Mouse (Mus musculus) MEL (cell line): Measurements from ENCODE around the gene Tm2d3. TPM values are rescaled to one million over a fixed set of nuclear protein-coding genes. Genes with fewer than 3 reads are reported as not detected.

ENCODE experiments used
- DNase-seq: peaks from one replicate; pipeline ENCODE4 v3.0.0; 2011; ENCODE audit warnings: low read depth, low spot score
- H3K27ac ChIP-seq: 2 replicates; pipeline ENCODE4 v1.5.1; 2012; ENCODE audit warnings: low read depth, mild to moderate bottlenecking, control low read depth, low read length, moderate library complexity; ENCODE audit not compliant: control insufficient read depth
- H3K27me3 ChIP-seq, 2 experiments: fragments of 150-350 bp in 1 of 2; sonication (generic) in 1 of 2; 2 replicates each; pipeline ENCODE4 v1.6.1; 2012; ENCODE audit warnings: low read length in 2 of 2, mild to moderate bottlenecking in 2 of 2, improper control_type of control experiment in 1 of 2, moderate library complexity in 1 of 2; ENCODE audit not compliant: insufficient read depth in 2 of 2, control insufficient read depth in 1 of 2
- H3K36me3 ChIP-seq, 2 experiments: 2 replicates each; pipeline ENCODE4 v1.6.1; 2012 to 2014; ENCODE audit warnings: low read length in 2 of 2, improper control_type of control experiment in 1 of 2, inconsistent platforms in 1 of 2, mild to moderate bottlenecking in 1 of 2; ENCODE audit not compliant: insufficient read depth in 2 of 2, control insufficient read depth in 1 of 2
- H3K4me1 ChIP-seq, 2 experiments: fragments of 150-350 bp in 1 of 2; sonication (generic) in 1 of 2; 2 replicates each; pipeline ENCODE4 v1.6.1; 2012; ENCODE audit warnings: low read length in 2 of 2, improper control_type of control experiment in 1 of 2, mild to moderate bottlenecking in 1 of 2; ENCODE audit not compliant: insufficient read depth in 2 of 2, control insufficient read depth in 1 of 2
- H3K4me3 ChIP-seq, 2 experiments: fragments of 150-350 bp in 1 of 2; sonication (generic) in 1 of 2; 2 replicates each; pipeline ENCODE4 v1.5.1; 2012; ENCODE audit warnings: low read depth in 2 of 2, low read length in 2 of 2, mild to moderate bottlenecking in 2 of 2, moderate library complexity in 2 of 2, control low read depth in 1 of 2, improper control_type of control experiment in 1 of 2; ENCODE audit not compliant: control insufficient read depth in 1 of 2, insufficient read depth in 1 of 2
- H3K79me2 ChIP-seq: 2 replicates; pipeline ENCODE4 v1.6.1; 2012; ENCODE audit warnings: mild to moderate bottlenecking, low read length, moderate library complexity; ENCODE audit not compliant: control insufficient read depth, poor library complexity, insufficient read depth
- H3K9ac ChIP-seq: 2 replicates; pipeline ENCODE4 v1.6.1; 2012; ENCODE audit warnings: low read depth, mild to moderate bottlenecking, control low read depth, low read length, moderate library complexity; ENCODE audit not compliant: control insufficient read depth, poor library complexity, severe bottlenecking
- H3K9me3 ChIP-seq: fragments of 150-350 bp; sonication (generic); replicated peaks from 2 replicates; pipeline ENCODE4 v1.6.1; 2012; ENCODE audit warnings: mild to moderate bottlenecking, low read length, improper control_type of control experiment, moderate library complexity; ENCODE audit not compliant: insufficient read depth
- BHLHE40 ChIP-seq: IDR thresholded peaks from 2 replicates; pipeline ENCODE4 v1.6.1; 2012; ENCODE audit warnings: low read depth, mild to moderate bottlenecking, inconsistent platforms, low read length, improper control_type of control experiment, borderline replicate concordance
- CHD1 ChIP-seq: IDR thresholded peaks from 2 replicates; pipeline ENCODE4 v1.6.1; 2012; ENCODE audit warnings: low read depth, mild to moderate bottlenecking, inconsistent platforms, low read length, improper control_type of control experiment
- CTCF ChIP-seq, 3 experiments: IDR thresholded peaks in 2 of 3; conservative IDR thresholded peaks in 1 of 3; 2 replicates each; pipeline ENCODE4 v1.5.1; 2011 to 2012; ENCODE audit warnings: low read length in 3 of 3, low read depth in 2 of 3, mild to moderate bottlenecking in 2 of 3, improper control_type of control experiment in 1 of 3, inconsistent platforms in 1 of 3, mixed read lengths in 1 of 3, moderate library complexity in 1 of 3; ENCODE audit not compliant: control insufficient read depth in 1 of 3, insufficient read depth in 1 of 3, poor library complexity in 1 of 3, severe bottlenecking in 1 of 3
- E2F4 ChIP-seq: IDR thresholded peaks from 2 replicates; pipeline ENCODE4 v1.6.1; 2011; ENCODE audit warnings: low read depth, low read length, improper control_type of control experiment, borderline replicate concordance
- EP300 ChIP-seq, 2 experiments: IDR thresholded peaks; 2 replicates each; pipeline ENCODE4 v1.6.1; 2011; ENCODE audit warnings: improper control_type of control experiment in 2 of 2, low read length in 2 of 2, low read depth in 1 of 2, mild to moderate bottlenecking in 1 of 2
- GABPA ChIP-seq: IDR thresholded peaks from 2 replicates; pipeline ENCODE4 v1.6.1; 2012; ENCODE audit warnings: low read depth, mild to moderate bottlenecking, inconsistent platforms, low read length, improper control_type of control experiment, moderate library complexity
- GATA1 ChIP-seq: IDR thresholded peaks from 2 replicates; pipeline ENCODE4 v1.6.1; 2011; ENCODE audit warnings: low read depth, low read length, improper control_type of control experiment
- MAZ ChIP-seq: IDR thresholded peaks from 2 replicates; pipeline ENCODE4 v1.6.1; 2012; ENCODE audit warnings: low read depth, mild to moderate bottlenecking, inconsistent platforms, low read length, improper control_type of control experiment
- MEF2A ChIP-seq: IDR thresholded peaks from 2 replicates; pipeline ENCODE4 v1.6.1; 2014; ENCODE audit warnings: low read depth, mild to moderate bottlenecking, inconsistent platforms, low read length, improper control_type of control experiment; ENCODE audit not compliant: poor library complexity, insufficient replicate concordance, severe bottlenecking; ENCODE audit errors: extremely low read depth
- MYB ChIP-seq: IDR thresholded peaks from 2 replicates; pipeline ENCODE4 v1.6.1; 2011; ENCODE audit warnings: mild to moderate bottlenecking, low read depth, low read length, improper control_type of control experiment
- MYC ChIP-seq: IDR thresholded peaks from 2 replicates; pipeline ENCODE4 v1.6.1; 2011; ENCODE audit warnings: low read depth, mild to moderate bottlenecking, low read length, improper control_type of control experiment, moderate library complexity
- NELFE ChIP-seq: IDR thresholded peaks from 2 replicates; pipeline ENCODE4 v1.6.1; 2011; ENCODE audit warnings: low read depth, low read length, improper control_type of control experiment
- NRF1 ChIP-seq: IDR thresholded peaks from 2 replicates; pipeline ENCODE4 v1.6.1; 2014; ENCODE audit warnings: low read depth, mild to moderate bottlenecking, inconsistent platforms, low read length, improper control_type of control experiment, moderate library complexity; ENCODE audit not compliant: poor library complexity, insufficient read depth, severe bottlenecking
- POLR2A ChIP-seq, 2 experiments: IDR thresholded peaks; 2 replicates each; pipeline ENCODE4 v1.6.1; 2011 to 2012; ENCODE audit warnings: low read length in 2 of 2, mild to moderate bottlenecking in 2 of 2, control low read depth in 1 of 2, improper control_type of control experiment in 1 of 2, low read depth in 1 of 2, moderate library complexity in 1 of 2; ENCODE audit not compliant: control insufficient read depth in 1 of 2, insufficient read depth in 1 of 2, poor library complexity in 1 of 2
- POLR2AphosphoS5 ChIP-seq: IDR thresholded peaks from 2 replicates; pipeline ENCODE4 v1.6.1; 2012; ENCODE audit warnings: low read depth, borderline replicate concordance, mild to moderate bottlenecking, inconsistent platforms, low read length, moderate library complexity, mixed read lengths
- RAD21 ChIP-seq: IDR thresholded peaks from 2 replicates; pipeline ENCODE4 v1.6.1; 2011; ENCODE audit warnings: mild to moderate bottlenecking, low read depth, low read length, improper control_type of control experiment
- RCOR1 ChIP-seq: IDR thresholded peaks from 2 replicates; pipeline ENCODE4 v1.6.1; 2012; ENCODE audit warnings: low read depth, mild to moderate bottlenecking, inconsistent platforms, low read length, improper control_type of control experiment
- SMC3 ChIP-seq: IDR thresholded peaks from 2 replicates; pipeline ENCODE4 v1.6.1; 2011; ENCODE audit warnings: low read depth, low read length, improper control_type of control experiment
- TBP ChIP-seq: IDR thresholded peaks from 2 replicates; pipeline ENCODE4 v1.8.0; 2011; ENCODE audit warnings: low read depth, low read length, improper control_type of control experiment
- TCF12 ChIP-seq: IDR thresholded peaks from 2 replicates; pipeline ENCODE4 v1.6.1; 2014; ENCODE audit warnings: low read depth, mild to moderate bottlenecking, inconsistent platforms, low read length, improper control_type of control experiment, moderate library complexity
- UBTF ChIP-seq: IDR thresholded peaks from 2 replicates; pipeline ENCODE4 v1.6.1; 2012; ENCODE audit warnings: low read depth, mild to moderate bottlenecking, inconsistent platforms, low read length, improper control_type of control experiment, moderate library complexity, borderline replicate concordance; ENCODE audit not compliant: insufficient read depth
- USF2 ChIP-seq, 2 experiments: IDR thresholded peaks; 2 replicates each; pipeline ENCODE4 v1.6.1; 2011 to 2012; ENCODE audit warnings: improper control_type of control experiment in 2 of 2, low read length in 2 of 2, borderline replicate concordance in 1 of 2, inconsistent platforms in 1 of 2, low read depth in 1 of 2, mild to moderate bottlenecking in 1 of 2; ENCODE audit not compliant: insufficient read depth in 1 of 2
- ZC3H11A ChIP-seq: IDR thresholded peaks from 2 replicates; pipeline ENCODE4 v1.6.1; 2012; ENCODE audit warnings: low read depth, mild to moderate bottlenecking, inconsistent platforms, low read length, improper control_type of control experiment
- ZKSCAN1 ChIP-seq: IDR thresholded peaks from 2 replicates; pipeline ENCODE4 v1.6.1; 2012; ENCODE audit warnings: low read depth, mild to moderate bottlenecking, inconsistent platforms, low read length, improper control_type of control experiment, moderate library complexity
- polyA plus RNA-seq, 2 experiments: library from polyadenylated mRNA; stranded (reverse) in 1 of 2; unstranded in 1 of 2; fragments of >175 nt in 1 of 2; fragments of >200 nt in 1 of 2; gene quantifications; 2 replicates each; pipeline versions ENCODE4 v1.2.1 to v1.2.4; 2012; ENCODE audit warnings: low replicate concordance in 2 of 2, low read depth in 1 of 2; ENCODE audit not compliant: insufficient read length in 2 of 2, insufficient read depth in 1 of 2, missing spikeins in 1 of 2
- total RNA-seq: library from RNA; depleted of rRNA; stranded (reverse); fragments of 300-350 nt; gene quantifications from 2 replicates; pipeline ENCODE4 v1.2.3, GENCODE M21; 2012

The Tm2d3 gene
- total and polyA plus RNA-seq, 3 experiments, result 50.3 to 52.0 TPM; not detected in 1

GRCm38 (mm10) chr7:65678050-65678449 lies 12.9 kb upstream of the Tm2d3 start:
- H3K27me3 ChIP-seq, result no peaks in the 10 kb centered on the region
- DNase-seq, result no peak
- TF ChIP-seq NELFE, result no peak
- no peak for TF ChIP-seq GATA1
- TF ChIP-seq GABPA, result no peak
- TF ChIP-seq RCOR1, result no peak
- no peak for TF ChIP-seq RAD21
- no peak for TF ChIP-seq NRF1
- TF ChIP-seq POLR2A (IDR thresholded peaks at IDR 0.05; ENCODE audit: control insufficient read depth in 1 of 2, insufficient read depth in 1 of 2, low read depth in 1 of 2, low read length in 2 of 2, poor library complexity in 1 of 2), result no peak
- TF ChIP-seq ZKSCAN1, result no peak
- TF ChIP-seq MYB, result no peak
- TF ChIP-seq E2F4, result no peak
- TF ChIP-seq UBTF, result no peak
- H3K4me1 ChIP-seq, result no peaks in the 10 kb centered on the region
- peaks cover 0 to 10% of the 10 kb centered on the region in 2 experiments; a peak in 2 of 4 replicates for H3K36me3 ChIP-seq
- no peak overlapping the region for H3K27ac ChIP-seq
- no peak overlapping the region for H3K4me3 ChIP-seq
- H3K79me2 ChIP-seq, result no peaks in the 10 kb centered on the region
- H3K9me3 ChIP-seq, result no peaks in the 10 kb centered on the region
- H3K9ac ChIP-seq, result no peak overlapping the region

GRCm38 (mm10) chr7:65678900-65679595 lies 11.9 kb upstream of the Tm2d3 start:
- Histone ChIP-seq H3K9me3 (no peaks in the 10 kb centered on the region), H3K9ac (no peak overlapping the region), H3K79me2 (no peaks in the 10 kb centered on the region), H3K4me3 (no peak overlapping the region), H3K36me3 (peaks cover 0 to 10% of the 10 kb centered on the region in 2 experiments; a peak in 2 of 4 replicates), H3K27me3 (no peaks in the 10 kb centered on the region), H3K4me1 (no peaks in the 10 kb centered on the region), H3K27ac (no peak overlapping the region)
- TF ChIP-seq E2F4 (no peak), UBTF (no peak), MAZ (no peak), MEF2A (no peak), POLR2AphosphoS5 (no peak), CTCF (IDR thresholded peaks at IDR 0.05 in 2 of 3, conservative IDR thresholded peaks at IDR 0.05 in 1 of 3; ENCODE audit: control insufficient read depth in 1 of 3, insufficient read depth in 1 of 3, low read depth in 2 of 3, low read length in 3 of 3, poor library complexity in 1 of 3, severe bottlenecking in 1 of 3) (no peak), TBP (no peak), RAD21 (no peak), MYC (no peak), USF2 (IDR thresholded peaks at IDR 0.05; ENCODE audit: borderline replicate concordance in 1 of 2, insufficient read depth in 1 of 2, low read depth in 1 of 2, low read length in 2 of 2) (no peak), NELFE (no peak), ZC3H11A (no peak), GATA1 (no peak), TCF12 (no peak), EP300 (IDR thresholded peaks at IDR 0.05; ENCODE audit: low read depth in 1 of 2, low read length in 2 of 2) (no peak), ZKSCAN1 (no peak), SMC3 (no peak), CHD1 (no peak), BHLHE40 (no peak)
- DNase-seq, result no peak
